8 mouse cellular contexts compared by ENCODE assay signal in the genomic region with DNA sequence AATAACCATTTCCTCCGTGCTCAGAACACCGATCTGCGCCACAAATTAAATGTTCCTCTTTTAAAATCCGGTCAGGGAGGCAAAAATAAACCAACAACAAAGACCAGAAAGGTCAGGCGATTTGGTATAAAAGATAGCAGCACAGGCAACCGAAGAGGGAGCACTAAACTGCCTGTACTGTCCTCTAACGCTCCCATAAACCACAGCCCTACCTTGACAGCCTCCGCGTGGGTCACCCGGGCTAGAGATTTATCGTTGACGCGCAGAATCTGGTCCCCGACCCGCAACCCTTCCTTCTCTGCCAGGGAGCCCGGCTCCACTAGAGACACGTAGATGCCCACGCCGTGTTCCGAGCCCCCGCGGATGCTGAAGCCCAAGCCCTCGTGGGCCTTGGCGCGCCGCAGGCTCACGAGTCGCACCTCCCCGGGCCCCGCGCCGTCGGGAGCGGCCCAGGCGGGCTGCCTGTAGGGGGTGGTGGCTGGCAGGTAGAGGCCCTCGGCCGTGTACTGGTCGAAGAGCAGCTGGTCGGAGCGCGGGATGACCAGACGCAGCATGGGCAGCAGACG. TPM values are rescaled to one million over a fixed set of nuclear protein-coding genes. Genes with fewer than 3 reads are reported as not detected.
DNase-seq lines count a peak whose midpoint lies in the region; ATAC-seq and TF ChIP-seq lines count a peak whose summit lies in the region.

No protein-coding gene starts in this region.

- peaks cover 6% of the 10 kb centered on the region for H3K27me3 ChIP-seq in liver, adult 2 months (ENCODE audit: control insufficient read depth, insufficient read depth, low read length)
- H3K27me3 ChIP-seq in hindbrain, embryonic 12.5 days = peaks cover 21% of the 10 kb centered on the region
- peaks cover 4% of the 10 kb centered on the region; the same call in 1 of the 2 replicates for H3K27me3 ChIP-seq in midbrain, embryonic 15.5 days (replicated peaks)

- peaks cover 3% of the 10 kb centered on the region for H3K4me1 ChIP-seq in liver, adult 2 months (ENCODE audit: control insufficient read depth, insufficient read depth, low read length)
- H3K4me1 ChIP-seq in hindbrain, embryonic 12.5 days = peaks cover 44% of the 10 kb centered on the region
- peaks cover 50% of the 10 kb centered on the region for H3K4me1 ChIP-seq in midbrain, embryonic 15.5 days

- no peak for TF ChIP-seq POLR2A in liver, adult 2 months (IDR thresholded peaks at IDR 0.05; ENCODE audit: extremely low read depth, insufficient read depth, low read length)

- no peak for TF ChIP-seq CTCF in liver, adult 2 months (IDR thresholded peaks at IDR 0.05; ENCODE audit: low read depth, low read length)

- DNase-seq in liver, adult 2 months (ENCODE audit: extremely low read depth, low read depth, low spot score) = no peak
- no peak for DNase-seq in liver
- no peak for DNase-seq in gastrocnemius, adult 18-20 months (ENCODE audit: low spot score)
- no peak for DNase-seq in cerebellum, postnatal 10 days
- no peak for DNase-seq in thymus, postnatal 36 days

- WGBS in liver, adult 2 months = 12% methylated on average over 43 of the region's 43 CpGs
- WGBS in hindbrain, embryonic 12.5 days = 3% methylated on average over 40 of the region's 43 CpGs
- WGBS in midbrain, embryonic 15.5 days = 3% methylated on average over 43 of the region's 43 CpGs

- peak; percentile 19; the same call in 1 of the 2 replicates for ATAC-seq in common myeloid progenitor, adult 5-6 weeks (replicated peaks; ENCODE audit: low read depth, poor library complexity, severe bottlenecking)
- peak; percentile 1; the same call in 1 of the 2 replicates for ATAC-seq in hindbrain, embryonic 12.5 days (ENCODE audit: low FRiP score)
- ATAC-seq in midbrain, embryonic 15.5 days (replicated peaks) = peak; percentile 37; the same call in 1 of the 2 replicates

- no peak overlapping the region for H3K27ac ChIP-seq in liver, adult 2 months (replicated peaks; ENCODE audit: insufficient read depth, low read depth, low read length)
- no peak overlapping the region; the same call in 1 of the 2 replicates for H3K27ac ChIP-seq in hindbrain, embryonic 12.5 days
- H3K27ac ChIP-seq in midbrain, embryonic 15.5 days = no peak overlapping the region; the same call in 1 of the 2 replicates

- H3K4me2 ChIP-seq in hindbrain, embryonic 12.5 days (replicated peaks) = peak overlapping the region; percentile 95
- peak overlapping the region; percentile 89 for H3K4me2 ChIP-seq in midbrain, embryonic 15.5 days

- peak overlapping the region; percentile 4; the same call in 1 of the 2 replicates for H3K4me3 ChIP-seq in liver, adult 2 months (ENCODE audit: insufficient read depth, low read depth, low read length)
- peak overlapping the region; percentile 72 for H3K4me3 ChIP-seq in hindbrain, embryonic 12.5 days
- H3K4me3 ChIP-seq in midbrain, embryonic 15.5 days = peak overlapping the region; percentile 75

- H3K36me3 ChIP-seq in liver, adult 2 months (ENCODE audit: control insufficient read depth, insufficient read depth, low read length) = no peaks in the 10 kb centered on the region
- H3K36me3 ChIP-seq in hindbrain, embryonic 12.5 days = no peaks in the 10 kb centered on the region
- no peaks in the 10 kb centered on the region for H3K36me3 ChIP-seq in midbrain, embryonic 15.5 days (replicated peaks)

- H3K9ac ChIP-seq in liver, adult 2 months (ENCODE audit: low read depth, low read length) = no peak overlapping the region
- peak overlapping the region; percentile 74 for H3K9ac ChIP-seq in hindbrain, embryonic 12.5 days
- peak overlapping the region; percentile 54 for H3K9ac ChIP-seq in midbrain, embryonic 15.5 days

- H3K9me3 ChIP-seq in hindbrain, embryonic 12.5 days (replicated peaks) = no peaks in the 10 kb centered on the region
- no peaks in the 10 kb centered on the region for H3K9me3 ChIP-seq in midbrain, embryonic 15.5 days

- H3K79me2 ChIP-seq in liver, adult 2 months (ENCODE audit: control insufficient read depth, insufficient read depth, low read length) = no peaks in the 10 kb centered on the region

RNA-seq across cellular contexts. Expression of a gene that starts 1.3 kb away (rescaled TPM):
- 0.20 and 0.37 TPM in 2 replicates for total RNA-seq in liver, adult 2 months (2014; rRNA removed)
- polyA plus RNA-seq in liver, adult 2 months (2012; rRNA removed) = 0.87 and 0.89 TPM in 2 replicates
- 0.97 and 4.7 TPM in 2 replicates for total RNA-seq in common myeloid progenitor, adult 5-6 weeks (2017)
- polyA plus RNA-seq in hindbrain, embryonic 12.5 days (2016; fragmentation: Nextera tagmentation; extraction: Ambion mirVana) = 10.6 and 10.8 TPM in 2 replicates
- 6.5 and 7.5 TPM in 2 replicates for polyA plus RNA-seq in midbrain, embryonic 15.5 days (2015; fragmentation: Nextera tagmentation; extraction: Ambion mirVana)
- 1 to 10 TPM; 5.5 to 6.5 TPM for total RNA-seq in gastrocnemius, adult 18-20 months (2021)

RNA-seq across cellular contexts. Expression of a gene that starts 50.1 kb away (rescaled TPM):
- 79.7 and 82.6 TPM in 2 replicates for total RNA-seq in liver, adult 2 months (2014; rRNA removed)
- polyA plus RNA-seq in liver, adult 2 months (2012; rRNA removed) = 31.6 and 33.4 TPM in 2 replicates
- 75.4 and 77.0 TPM in 2 replicates for total RNA-seq in common myeloid progenitor, adult 5-6 weeks (2017)
- polyA plus RNA-seq in hindbrain, embryonic 12.5 days (2016; fragmentation: Nextera tagmentation; extraction: Ambion mirVana) = 365 and 374 TPM in 2 replicates
- 409 and 410 TPM in 2 replicates for polyA plus RNA-seq in midbrain, embryonic 15.5 days (2015; fragmentation: Nextera tagmentation; extraction: Ambion mirVana)
- 100 to 1,000 TPM; 276 to 291 TPM for total RNA-seq in gastrocnemius, adult 18-20 months (2021)

Comparison
In these comparisons a context has a peak if more than half of its experiments do, and no peak if none do; other contexts are left out.
1. H3K4me3 ChIP-seq: peak in every context shown above with its lines; median percentile 75 in midbrain, embryonic 15.5 days; 72 in hindbrain, embryonic 12.5 days; 4 in liver, adult 2 months.